Mouse (Mus musculus) adrenal gland, postnatal 0 days (tissue): ENCODE measurements around the gene Adgrl1. TPM values are rescaled to one million over a fixed set of nuclear protein-coding genes. Genes with fewer than 3 reads are reported as not detected.

Experiments used
- microRNA-seq: library from miRNA; unstranded; fragments of <30 nt; microRNA quantifications from one replicate; pipeline ENCODE4, GENCODE M21; 2016; ENCODE audit warnings: borderline replicate concordance; ENCODE audit not compliant: insufficient number of aligned reads
- polyA plus RNA-seq: library from polyadenylated mRNA; unstranded; fragments of >200 nt; fragmentation: Nextera tagmentation; extraction: Ambion mirVana; gene quantifications from 2 replicates; pipeline ENCODE4 v1.2.1, GENCODE M21; 2015

Gene Adgrl1
- 16.4 and 19.5 TPM in 2 replicates for polyA plus RNA-seq

GRCm38 (mm10) chr8:83899363-83900252, at the start of gene Adgrl1:
Gene Adgrl1, plus strand, starts transcription at chr8:83900105.

GRCm38 (mm10) chr8:83955106-83955957, 55.4 kb downstream of the Adgrl1 start, which contains the start of the genes Gm10644 and Asf1b:
Gene Gm10644, minus strand, starts transcription at chr8:83955205.
Gene Asf1b, plus strand, starts transcription at chr8:83955507.

GRCm38 (mm10) chr8:83972150-83973120, 72.5 kb downstream of the Adgrl1 start, which contains the start of gene Prkaca:
Gene Prkaca, plus strand, starts transcription at chr8:83972993.

Small RNAs within 50 kb of the gene (microRNA-seq; reads per million reads assigned to microRNA genes)
- not detected for gene Gm44330
- not detected for gene Gm44450

Other genes with a start within 250 kb of the Adgrl1 start
- 97.0 and 103 TPM in 2 replicates for gene Gipc1, start 247.4 kb upstream of the Adgrl1 start, polyA plus RNA-seq
- gene Ptger1, start 233.4 kb upstream of the Adgrl1 start, polyA plus RNA-seq = 0.63 and 0.99 TPM in 2 replicates
- gene Pkn1, start 200.9 kb upstream of the Adgrl1 start, polyA plus RNA-seq = 22.4 and 35.0 TPM in 2 replicates
- 38.0 and 49.4 TPM in 2 replicates for gene Ddx39, start 184.9 kb upstream of the Adgrl1 start, polyA plus RNA-seq
- 19.5 and 23.6 TPM in 2 replicates for gene Adgre5, start 158.8 kb upstream of the Adgrl1 start, polyA plus RNA-seq
- gene Gm10644, start 55.1 kb downstream of the Adgrl1 start, polyA plus RNA-seq = 0.13 and 0.28 TPM in 2 replicates
- gene Asf1b, start 55.4 kb downstream of the Adgrl1 start, polyA plus RNA-seq = 17.9 and 18.7 TPM in 2 replicates
- gene Prkaca, start 72.9 kb downstream of the Adgrl1 start, polyA plus RNA-seq = 124 and 163 TPM in 2 replicates
- gene Samd1, start 97.6 kb downstream of the Adgrl1 start, polyA plus RNA-seq = 5.2 and 5.8 TPM in 2 replicates
- gene 1700067K01Rik, start 101.4 kb downstream of the Adgrl1 start, polyA plus RNA-seq = 0.81 and 1.0 TPM in 2 replicates
- 1.3 and 3.4 TPM in 2 replicates for gene 2210011C24Rik, start 112.1 kb downstream of the Adgrl1 start, polyA plus RNA-seq
- gene Palm3, start 121.4 kb downstream of the Adgrl1 start, polyA plus RNA-seq = 1.1 and 4.2 TPM in 2 replicates
- gene Il27ra, start 142.5 kb downstream of the Adgrl1 start, polyA plus RNA-seq = 0.97 and 2.4 TPM in 2 replicates
- gene Rln3, start 144.9 kb downstream of the Adgrl1 start, polyA plus RNA-seq = 0.30 TPM in 1 of 2 replicates, not detected in the other
- gene Gm10643, start 165.0 kb downstream of the Adgrl1 start, polyA plus RNA-seq = 1.0 and 1.3 TPM in 2 replicates
- 5.4 and 6.1 TPM in 2 replicates for gene Rfx1, start 166.7 kb downstream of the Adgrl1 start, polyA plus RNA-seq
- gene Dcaf15, start 204.7 kb downstream of the Adgrl1 start, polyA plus RNA-seq = 5.2 and 5.6 TPM in 2 replicates
- gene Podnl1, start 225.9 kb downstream of the Adgrl1 start, polyA plus RNA-seq = 0.17 and 0.58 TPM in 2 replicates
- gene Cc2d1a, start 247.8 kb downstream of the Adgrl1 start, polyA plus RNA-seq = 17.6 and 20.0 TPM in 2 replicates
- gene 4930432K21Rik, start 247.9 kb downstream of the Adgrl1 start, polyA plus RNA-seq = 1.3 TPM in 2 replicates